Mouse (Mus musculus): Measurements from ENCODE around the gene Rab5c. TPM values are rescaled to one million over a fixed set of nuclear protein-coding genes. Genes with fewer than 3 reads are reported as not detected.

Gene Rab5c
- polyA plus RNA-seq, 1 experiment from 2014 or later: 34.7 TPM

DNA sequence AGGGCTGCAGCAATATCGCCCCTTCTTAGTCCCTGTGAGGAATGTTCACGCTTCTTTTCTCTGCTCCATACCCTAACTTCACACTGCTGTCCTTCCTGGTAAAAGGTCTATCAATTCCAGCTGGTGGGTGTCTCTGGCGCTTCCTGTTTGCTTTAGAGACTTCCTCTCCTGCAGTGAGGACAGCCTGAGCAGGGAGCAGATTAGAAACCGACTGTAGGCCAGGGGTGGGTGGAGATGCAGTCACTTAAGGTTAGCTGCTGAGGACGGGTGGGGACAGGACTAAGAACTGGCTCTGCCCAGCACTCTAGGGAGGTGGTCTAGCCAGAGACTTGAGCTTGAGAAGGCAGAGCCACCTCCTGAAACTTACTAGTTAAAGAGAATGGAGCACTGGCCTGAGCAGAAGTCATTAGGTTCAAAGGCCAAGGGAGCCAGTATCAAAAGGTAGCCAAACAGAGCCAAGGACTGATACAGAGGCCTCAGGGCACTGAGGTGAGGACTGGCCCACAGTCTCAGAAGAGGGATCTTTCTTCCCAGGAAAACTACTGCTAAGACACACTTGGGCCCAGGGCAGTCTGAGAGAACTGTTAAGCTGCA is 13.0 kb downstream of the Rab5c start:
- H3K36me3 ChIP-seq (ENCODE audit: insufficient read depth, low read length): no peaks in the 10 kb centered on the region
- H3K27me3 ChIP-seq (ENCODE audit: insufficient read depth, low read length): no peaks in the 10 kb centered on the region
- no peak overlapping the region for H3K4me3 ChIP-seq (replicated peaks; ENCODE audit: low read depth, low read length)
- peak overlapping the region; percentile 62 for H3K27ac ChIP-seq
- no peak overlapping the region for H3K9ac ChIP-seq (ENCODE audit: low read depth, low read length)
- H3K4me1 ChIP-seq (replicated peaks; ENCODE audit: insufficient read depth, low read length): peaks cover 15% of the 10 kb centered on the region; the same call in 1 of the 2 replicates
- 34% methylated on average over 5 of the region's 5 CpGs for WGBS
- no peak overlapping the region for H3K4me2 ChIP-seq (ENCODE audit: low read length)
- no peaks in the 10 kb centered on the region for H3K9me3 ChIP-seq (replicated peaks; ENCODE audit: low read length)
- no peak for TF ChIP-seq CTCF (IDR thresholded peaks at IDR 0.05; ENCODE audit: low read depth)
- DNase-seq (ENCODE audit: low spot score) (peak; percentile 59), ATAC-seq (replicated peaks; ENCODE audit: low FRiP score, low read depth) (no peak)

DNA sequence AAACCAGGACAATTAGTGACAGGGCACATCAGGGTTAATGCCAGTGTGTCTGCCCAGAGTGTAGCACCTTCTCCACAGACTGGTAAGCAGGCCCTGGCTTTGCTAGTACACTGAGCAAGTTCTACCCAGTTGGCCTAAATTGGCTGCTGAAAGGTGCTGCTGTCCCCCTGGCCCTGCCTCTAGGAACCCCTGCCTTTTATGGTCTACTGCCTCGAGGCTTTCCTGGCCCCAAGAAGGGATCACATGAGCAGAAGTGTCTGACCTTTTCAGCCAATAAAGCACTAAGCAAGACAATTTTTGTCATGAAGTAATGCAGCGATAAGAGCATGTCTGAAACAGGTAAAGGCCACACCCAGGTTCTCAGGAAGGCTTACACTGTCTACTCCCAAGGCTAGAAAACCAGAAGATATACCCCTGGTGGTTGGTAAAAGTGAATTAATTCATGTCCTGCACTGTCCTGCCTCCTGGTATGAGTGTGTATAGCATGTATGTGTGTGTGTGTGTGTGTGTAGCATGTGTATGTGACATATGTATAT is 15.5 kb downstream of the Rab5c start:
- no peak for DNase-seq (ENCODE audit: low spot score)
- Histone ChIP-seq H3K9me3 (replicated peaks; ENCODE audit: low read length) (no peaks in the 10 kb centered on the region), H3K9ac (ENCODE audit: low read depth, low read length) (no peak overlapping the region), H3K4me3 (replicated peaks; ENCODE audit: low read depth, low read length) (no peak overlapping the region), H3K27me3 (ENCODE audit: insufficient read depth, low read length) (no peaks in the 10 kb centered on the region), H3K4me1 (replicated peaks; ENCODE audit: insufficient read depth, low read length) (peaks cover 15% of the 10 kb centered on the region; the same call in 1 of the 2 replicates), H3K36me3 (ENCODE audit: insufficient read depth, low read length) (peaks cover 12% of the 10 kb centered on the region), H3K4me2 (ENCODE audit: low read length) (no peak overlapping the region), H3K27ac (peak overlapping the region; percentile 70)
- TF ChIP-seq CTCF (IDR thresholded peaks at IDR 0.05; ENCODE audit: low read depth): no peak
- no peak for ATAC-seq (replicated peaks; ENCODE audit: low FRiP score, low read depth)
- 39% methylated on average over 2 of the region's 2 CpGs for WGBS

DNA sequence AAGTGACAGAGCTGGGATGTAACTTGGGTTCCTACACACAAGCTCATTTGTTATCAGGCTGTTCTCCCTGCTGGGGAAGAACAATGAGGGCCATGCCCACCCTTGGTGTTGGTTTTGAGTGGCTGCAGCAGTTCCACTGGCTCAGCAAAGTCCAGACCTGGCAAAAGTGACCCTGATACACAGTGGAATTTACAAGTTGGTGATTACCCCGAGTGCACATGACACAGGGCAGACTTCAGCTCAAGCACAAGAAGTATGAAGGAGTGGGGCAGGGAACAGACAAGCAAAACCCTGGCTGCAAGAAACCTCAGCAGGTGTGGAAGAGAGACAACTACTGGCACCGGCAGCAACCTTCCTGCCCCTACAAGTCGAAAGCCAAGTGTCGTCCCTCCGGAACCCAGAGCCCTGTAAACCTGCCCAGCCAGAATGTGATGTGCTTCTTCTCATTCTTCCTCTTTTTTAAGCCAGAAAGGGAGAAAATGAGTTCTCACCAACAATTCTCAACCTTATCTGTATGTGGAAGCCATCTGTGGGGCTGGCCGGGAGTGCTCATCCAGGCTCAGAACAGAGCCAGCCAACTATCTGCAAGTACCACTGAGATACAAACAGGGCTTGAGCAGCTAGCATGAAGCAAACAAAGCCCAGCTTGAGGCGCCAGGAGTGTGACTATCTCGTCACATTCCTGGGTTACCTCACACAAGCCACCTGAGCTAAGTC is 16.1 kb downstream of the Rab5c start:
- Histone ChIP-seq H3K27ac (peak overlapping the region; percentile 70), H3K9ac (ENCODE audit: low read depth, low read length) (no peak overlapping the region), H3K27me3 (ENCODE audit: insufficient read depth, low read length) (no peaks in the 10 kb centered on the region), H3K9me3 (replicated peaks; ENCODE audit: low read length) (no peaks in the 10 kb centered on the region), H3K36me3 (ENCODE audit: insufficient read depth, low read length) (peaks cover 16% of the 10 kb centered on the region), H3K4me2 (ENCODE audit: low read length) (no peak overlapping the region), H3K4me3 (replicated peaks; ENCODE audit: low read depth, low read length) (no peak overlapping the region), H3K4me1 (replicated peaks; ENCODE audit: insufficient read depth, low read length) (peaks cover 15% of the 10 kb centered on the region; the same call in 1 of the 2 replicates)
- DNase-seq (ENCODE audit: low spot score) (no peak), ATAC-seq (replicated peaks; ENCODE audit: low FRiP score, low read depth) (no peak)
- TF ChIP-seq CTCF (IDR thresholded peaks at IDR 0.05; ENCODE audit: low read depth): no peak
- 66% methylated on average over 8 of the region's 8 CpGs for WGBS

DNA sequence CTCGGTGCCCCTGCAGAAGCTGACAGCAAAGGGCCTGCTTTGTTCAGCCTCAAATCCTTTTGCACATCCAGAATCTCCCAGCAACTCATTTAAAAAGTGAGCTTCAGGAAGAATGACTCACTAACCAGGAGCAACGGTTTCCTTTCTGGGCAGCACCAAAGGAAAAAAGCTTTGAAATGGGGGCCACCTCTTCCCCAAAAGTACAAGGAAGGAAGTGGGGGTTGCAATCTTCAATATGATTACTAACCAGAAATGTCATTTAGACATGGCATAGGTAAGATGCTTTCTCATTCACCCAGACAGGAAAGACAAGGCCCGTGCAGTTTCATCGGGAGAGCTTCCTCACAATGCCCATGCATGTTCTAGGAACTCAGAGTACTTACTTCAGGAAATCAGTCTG is 16.8 kb downstream of the Rab5c start:
- no peak overlapping the region for H3K9ac ChIP-seq (ENCODE audit: low read depth, low read length)
- DNase-seq (ENCODE audit: low spot score) (peak; percentile 33), ATAC-seq (replicated peaks; ENCODE audit: low FRiP score, low read depth) (no peak)
- no peaks in the 10 kb centered on the region for H3K9me3 ChIP-seq (replicated peaks; ENCODE audit: low read length)
- peak overlapping the region; percentile 70 for H3K27ac ChIP-seq
- H3K4me1 ChIP-seq (replicated peaks; ENCODE audit: insufficient read depth, low read length): peaks cover 15% of the 10 kb centered on the region; the same call in 1 of the 2 replicates
- no peak overlapping the region for H3K4me3 ChIP-seq (replicated peaks; ENCODE audit: low read depth, low read length)
- no peak overlapping the region for H3K4me2 ChIP-seq (ENCODE audit: low read length)
- TF ChIP-seq CTCF (IDR thresholded peaks at IDR 0.05; ENCODE audit: low read depth): no peak
- 64% methylated on average over 4 of the region's 4 CpGs for WGBS
- peaks cover 18% of the 10 kb centered on the region for H3K36me3 ChIP-seq (ENCODE audit: insufficient read depth, low read length)
- no peaks in the 10 kb centered on the region for H3K27me3 ChIP-seq (ENCODE audit: insufficient read depth, low read length)

DNA sequence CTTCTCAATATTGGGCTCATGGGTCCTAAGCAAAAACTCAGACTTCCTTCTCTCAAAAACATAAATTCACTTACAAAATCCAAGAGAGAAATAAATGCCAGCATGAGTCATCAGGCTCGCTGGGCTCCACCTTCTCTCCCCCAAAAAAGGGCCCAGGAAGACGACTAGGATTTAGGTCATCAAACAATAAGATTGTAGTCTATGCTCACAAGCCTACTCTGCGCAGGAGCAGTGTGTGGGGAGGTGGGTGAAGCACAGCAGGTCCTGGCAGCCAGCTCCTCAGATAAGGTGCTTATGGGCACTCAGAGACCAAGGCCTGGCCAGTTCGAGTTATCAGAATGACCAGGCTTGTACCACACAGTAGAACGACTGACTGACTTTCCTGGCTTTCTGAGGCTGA is 17.7 kb downstream of the Rab5c start:
- peaks cover 14% of the 10 kb centered on the region; the same call in 1 of the 2 replicates for H3K4me1 ChIP-seq (replicated peaks; ENCODE audit: insufficient read depth, low read length)
- H3K4me2 ChIP-seq (ENCODE audit: low read length): no peak overlapping the region
- H3K27me3 ChIP-seq (ENCODE audit: insufficient read depth, low read length): no peaks in the 10 kb centered on the region
- H3K4me3 ChIP-seq (replicated peaks; ENCODE audit: low read depth, low read length): no peak overlapping the region
- DNase-seq (ENCODE audit: low spot score) (no peak), ATAC-seq (replicated peaks; ENCODE audit: low FRiP score, low read depth) (no peak)
- H3K9ac ChIP-seq (ENCODE audit: low read depth, low read length): no peak overlapping the region
- H3K27ac ChIP-seq: 0 out of 2 replicates have a peak overlapping the region, but pooled peaks have one; percentile 70
- no peaks in the 10 kb centered on the region for H3K9me3 ChIP-seq (replicated peaks; ENCODE audit: low read length)
- H3K36me3 ChIP-seq (ENCODE audit: insufficient read depth, low read length): peaks cover 27% of the 10 kb centered on the region
- TF ChIP-seq CTCF (IDR thresholded peaks at IDR 0.05; ENCODE audit: low read depth): no peak
- 70% methylated on average over 5 of the region's 5 CpGs for WGBS

DNA sequence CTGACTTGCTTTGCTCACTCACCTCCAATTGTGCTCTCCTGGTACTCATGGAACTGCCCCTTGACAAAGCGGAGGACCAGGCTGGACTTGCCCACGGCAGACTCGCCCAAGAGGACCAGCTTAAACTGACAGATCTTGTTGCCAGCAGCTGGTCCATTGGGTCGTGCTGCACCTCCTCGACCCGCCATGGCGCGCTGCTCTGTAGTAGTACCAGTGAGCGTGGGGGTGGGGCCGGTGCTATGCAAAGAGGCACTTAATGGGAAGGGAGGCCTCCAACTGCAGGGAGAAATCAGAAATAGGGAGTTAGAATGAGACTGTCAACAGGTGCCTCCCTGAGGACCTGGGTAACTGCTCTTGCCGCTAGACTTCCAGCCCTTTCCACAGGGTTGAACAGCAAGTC is 18.1 kb downstream of the Rab5c start:
- peaks cover 28% of the 10 kb centered on the region for H3K36me3 ChIP-seq (ENCODE audit: insufficient read depth, low read length)
- H3K9me3 ChIP-seq (replicated peaks; ENCODE audit: low read length): no peaks in the 10 kb centered on the region
- H3K4me3 ChIP-seq (replicated peaks; ENCODE audit: low read depth, low read length): no peak overlapping the region
- WGBS: 83% methylated on average over 11 of the region's 11 CpGs
- H3K27me3 ChIP-seq (ENCODE audit: insufficient read depth, low read length): no peaks in the 10 kb centered on the region
- peaks cover 9% of the 10 kb centered on the region; the same call in 1 of the 2 replicates for H3K4me1 ChIP-seq (replicated peaks; ENCODE audit: insufficient read depth, low read length)
- no peak overlapping the region for H3K9ac ChIP-seq (ENCODE audit: low read depth, low read length)
- H3K4me2 ChIP-seq (ENCODE audit: low read length): no peak overlapping the region
- no peak for TF ChIP-seq CTCF (IDR thresholded peaks at IDR 0.05; ENCODE audit: low read depth)
- DNase-seq (ENCODE audit: low spot score): no peak
- ATAC-seq (replicated peaks; ENCODE audit: low FRiP score, low read depth): no peak
- peak overlapping the region; percentile 9; the same call in 1 of the 2 replicates for H3K27ac ChIP-seq
